Mouse (Mus musculus) midbrain, embryonic 10.5 days (tissue): ENCODE measurements around the gene Casp2. TPM values are rescaled to one million over a fixed set of nuclear protein-coding genes. Genes with fewer than 3 reads are reported as not detected.

Experiments used
- DNase-seq: peaks from one replicate; pipeline ENCODE4 v3.0.0-alpha.2; 2017; ENCODE audit warnings: low spot score
- H3K27ac ChIP-seq: fragments of 300-500 bp; sonication (generic); replicated peaks from 2 replicates; pipeline ENCODE4 v1.5.1; 2016; ENCODE audit warnings: mild to moderate bottlenecking
- H3K27me3 ChIP-seq: fragments of 300-500 bp; sonication (generic); 2 replicates; pipeline ENCODE4 v1.6.1; 2016; ENCODE audit warnings: low read depth, mild to moderate bottlenecking; ENCODE audit not compliant: poor library complexity, severe bottlenecking
- H3K36me3 ChIP-seq: fragments of 300-500 bp; sonication (generic); 2 replicates; pipeline ENCODE4 v1.6.1; 2016; ENCODE audit warnings: mild to moderate bottlenecking, moderate library complexity
- H3K4me1 ChIP-seq: fragments of 300-500 bp; sonication (generic); 2 replicates; pipeline ENCODE4 v1.6.1; 2016
- H3K4me3 ChIP-seq: fragments of 300-500 bp; sonication (generic); 2 replicates; pipeline ENCODE4 v1.5.1; 2016; ENCODE audit warnings: mild to moderate bottlenecking, moderate library complexity
- H3K9me3 ChIP-seq: fragments of 300-500 bp; sonication (generic); replicated peaks from 2 replicates; pipeline ENCODE4 v1.6.1; 2016; ENCODE audit warnings: mild to moderate bottlenecking
- WGBS: fragments of 180-500 bp; shearing (Covaris S2); methylation state at CpG from one replicate; pipeline ENCODE4 v1.1.7; 2016; 5-methylcytosine and 5-hydroxymethylcytosine counted together
- polyA plus RNA-seq: library from polyadenylated mRNA; unstranded; fragments of >200 nt; fragmentation: Nextera tagmentation; extraction: Ambion mirVana; gene quantifications from 2 replicates; pipeline ENCODE4 v1.2.1, GENCODE M21; 2016

Gene Casp2
- polyA plus RNA-seq, 1 experiment from 2014 or later, result 75.4 TPM

GRCm38 (mm10) chr6:42330946-42331345, 66.2 kb downstream of the Casp2 start:
- 0 out of 2 replicates have a peak, but pooled peaks cover 3% of the 10 kb centered on the region for H3K9me3 ChIP-seq
- WGBS, result 86% methylated on average over 3 of the region's 3 CpGs
- H3K4me1 ChIP-seq, result peaks cover 9% of the 10 kb centered on the region
- H3K36me3 ChIP-seq, result no peaks in the 10 kb centered on the region
- DNase-seq, result no peak
- H3K27ac ChIP-seq, result no peak overlapping the region
- peaks cover 23% of the 10 kb centered on the region for H3K27me3 ChIP-seq
- no peak overlapping the region for H3K4me3 ChIP-seq

Other genes with a start within 250 kb of the Casp2 start
- gene Sva, start 226.6 kb upstream of the Casp2 start, polyA plus RNA-seq, result not detected in 2 replicates
- gene Tas2r139, start 124.0 kb upstream of the Casp2 start, polyA plus RNA-seq, result not detected in 2 replicates
- gene Tas2r144, start 49.7 kb upstream of the Casp2 start, polyA plus RNA-seq, result not detected in 2 replicates
- gene Gstk1, start 19.1 kb upstream of the Casp2 start, polyA plus RNA-seq, result 14.3 and 17.3 TPM in 2 replicates
- 0.33 and 0.42 TPM in 2 replicates for gene Tmem139, start 3.0 kb upstream of the Casp2 start, polyA plus RNA-seq
- gene Clcn1, start 21.7 kb downstream of the Casp2 start, polyA plus RNA-seq, result 1.2 and 1.7 TPM in 2 replicates
- 2.2 and 2.4 TPM in 2 replicates for gene Fam131b, start 59.7 kb downstream of the Casp2 start, polyA plus RNA-seq
- gene Zyx, start 84.6 kb downstream of the Casp2 start, polyA plus RNA-seq, result 84.5 and 88.1 TPM in 2 replicates
- 1.2 and 1.5 TPM in 2 replicates for gene Epha1, start 108.3 kb downstream of the Casp2 start, polyA plus RNA-seq
- gene Tas2r143, start 135.3 kb downstream of the Casp2 start, polyA plus RNA-seq, result not detected in 2 replicates
- not detected in 2 replicates for gene Tas2r135, start 140.4 kb downstream of the Casp2 start, polyA plus RNA-seq
- not detected in 2 replicates for gene Tas2r126, start 169.6 kb downstream of the Casp2 start, polyA plus RNA-seq
- not detected in 2 replicates for gene Olfr458, start 200.2 kb downstream of the Casp2 start, polyA plus RNA-seq
- gene Olfr457, start 211.3 kb downstream of the Casp2 start, polyA plus RNA-seq, result not detected in 2 replicates
- not detected in 2 replicates for gene Olfr456, start 222.2 kb downstream of the Casp2 start, polyA plus RNA-seq